Mouse (Mus musculus) embryonic fibroblast, embryonic 13.5 days (primary cell): ENCODE results near the gene Myh7.

ENCODE experiments used
- CTCF ChIP-seq: IDR thresholded peaks from 2 replicates; pipeline ENCODE4 v1.5.1; 2011; ENCODE audit warnings: mild to moderate bottlenecking, control low read depth, low read length, moderate library complexity, borderline replicate concordance; ENCODE audit not compliant: insufficient read depth
- POLR2A ChIP-seq: IDR thresholded peaks from 2 replicates; pipeline ENCODE4 v1.6.1; 2011; ENCODE audit warnings: low read depth, mild to moderate bottlenecking, control low read depth, low read length, moderate library complexity

- TF ChIP-seq POLR2A (no peak), CTCF (no peak)
Observed at GRCm38 (mm10) chr14:54960769-54961168, 33.7 kb downstream of the Myh7 start.
